Mouse (Mus musculus): ENCODE results near the gene Kcnma1.

Gene Kcnma1

DNA sequence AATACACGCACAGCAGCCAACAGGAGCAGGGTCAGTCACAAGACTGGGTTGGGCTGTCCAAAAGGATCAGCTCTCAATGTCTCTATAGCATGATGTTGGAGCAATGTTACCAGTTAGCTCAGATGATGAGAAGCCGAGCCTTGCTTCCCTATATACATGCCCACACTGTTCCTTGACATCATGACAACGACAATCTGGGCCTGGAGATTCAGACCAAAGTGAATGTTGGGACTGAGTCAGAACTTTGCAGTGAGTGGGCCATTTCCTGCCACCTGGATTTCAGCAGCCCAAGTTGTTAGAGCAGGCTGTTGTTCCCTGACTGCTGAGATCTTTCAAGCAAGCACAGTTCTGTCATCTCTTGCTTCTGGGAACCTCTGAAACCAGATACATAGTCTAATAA lies 347.9 kb downstream of the Kcnma1 start:
- no peak for DNase-seq

- DNase-seq = no peak
These were observed 362.6 kb downstream of the Kcnma1 start for GRCm38 (mm10) chr14:23651682-23652081.

DNA sequence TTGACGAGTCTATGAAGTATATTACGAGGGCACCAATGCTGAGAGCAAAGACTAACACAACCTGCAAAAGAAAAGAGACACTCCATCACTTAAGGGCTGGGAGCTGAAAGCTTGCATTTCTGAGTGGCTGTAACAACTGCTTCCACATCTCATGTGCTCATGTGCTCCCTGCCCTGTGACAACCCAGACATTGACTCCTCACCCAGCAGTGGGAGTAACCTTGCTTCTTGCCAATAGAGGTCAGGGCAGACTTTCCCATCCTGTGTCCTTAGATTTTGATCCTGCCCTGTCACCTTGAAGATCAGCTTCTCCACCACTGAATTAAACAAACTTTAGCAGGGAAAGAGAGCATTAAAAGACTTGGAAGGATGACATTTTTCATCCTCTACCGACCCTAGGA lies 364.2 kb downstream of the Kcnma1 start:
- DNase-seq = no peak

DNA sequence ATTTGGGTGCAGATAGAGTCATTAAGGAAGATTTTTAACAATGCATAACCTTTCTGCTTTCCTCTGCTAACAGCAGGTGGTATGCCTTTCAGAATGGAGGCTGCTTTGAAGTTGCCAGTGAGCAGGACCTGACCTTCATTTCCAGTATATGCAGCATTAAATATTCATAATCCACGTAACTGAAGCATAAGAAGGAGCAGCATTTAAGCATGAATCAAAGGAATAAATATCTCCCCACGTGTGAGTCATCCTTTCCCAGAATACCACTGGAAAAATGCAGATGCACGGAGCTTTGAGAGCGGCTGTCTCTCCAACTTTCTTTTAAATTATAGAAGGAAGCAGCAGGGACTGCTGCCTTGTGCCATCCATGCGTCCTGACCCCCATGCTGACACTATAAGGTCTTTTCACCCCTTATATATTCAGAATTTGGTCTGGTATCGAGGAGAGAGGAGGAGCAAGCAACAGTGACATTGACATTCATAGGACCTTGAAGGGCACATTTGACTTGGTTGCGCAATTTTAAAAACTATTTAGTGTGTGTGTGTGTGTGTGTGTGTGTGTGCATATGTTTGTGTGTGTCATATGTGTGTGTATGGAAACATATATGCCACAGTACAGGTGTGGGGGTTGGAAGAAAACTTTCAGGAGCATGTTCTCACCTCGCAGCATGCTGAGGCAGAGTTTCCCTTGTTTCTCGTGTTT lies 368.8 kb downstream of the Kcnma1 start:
- no peak for DNase-seq

- no peak for DNase-seq
These were observed 371.1 kb downstream of the Kcnma1 start for GRCm38 (mm10) chr14:23643162-23643561.

- no peak for DNase-seq
These were observed 373.6 kb downstream of the Kcnma1 start for GRCm38 (mm10) chr14:23640665-23641064.

- DNase-seq = no peak
These were observed 376.1 kb downstream of the Kcnma1 start for GRCm38 (mm10) chr14:23638078-23638695.

DNA sequence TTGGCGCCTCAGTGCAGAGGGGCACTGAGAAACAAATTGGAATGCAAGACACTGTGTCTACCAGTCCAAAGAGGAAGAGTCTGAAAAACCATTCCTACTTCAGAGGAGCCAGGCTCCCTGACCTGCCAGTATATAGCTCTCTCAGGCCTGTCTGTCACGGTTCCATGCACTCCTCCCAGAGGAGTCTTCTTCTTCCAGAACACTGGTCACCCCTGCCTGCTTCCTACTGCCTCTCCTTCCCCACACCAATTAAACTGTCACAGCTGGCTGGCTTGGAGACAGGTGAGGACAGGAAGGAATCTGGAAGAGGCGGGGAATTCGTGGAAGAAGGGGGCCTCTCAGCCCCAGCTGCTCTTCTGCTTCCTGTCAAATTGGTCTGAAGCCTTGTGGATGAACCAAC lies 378.4 kb downstream of the Kcnma1 start:
- no peak for DNase-seq

GRCm38 (mm10) chr14:23633011-23633595 lies 381.2 kb downstream of the Kcnma1 start:
- DNase-seq = no peak

DNA sequence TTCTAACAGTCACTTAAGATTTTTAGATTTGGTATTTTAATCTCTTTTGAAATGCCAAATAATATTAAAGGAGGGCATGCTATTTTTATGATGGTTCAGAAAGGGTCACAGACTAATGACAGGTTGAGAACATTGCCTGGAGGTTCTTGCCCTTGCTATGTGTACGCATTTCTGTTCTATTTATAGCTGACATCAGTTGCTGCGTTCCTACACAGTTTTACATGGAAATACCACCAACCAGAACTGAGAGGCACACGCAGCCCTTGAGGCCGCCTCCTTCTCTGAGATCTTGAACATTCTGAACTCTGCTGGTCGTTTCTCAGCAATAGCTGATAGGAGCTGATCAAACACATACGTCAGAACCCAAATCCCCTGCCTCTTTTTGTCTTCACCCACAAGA lies 387.4 kb downstream of the Kcnma1 start:
- DNase-seq = no peak

- no peak for DNase-seq
These were observed 388.2 kb downstream of the Kcnma1 start for GRCm38 (mm10) chr14:23626114-23626513.

- DNase-seq = no peak
These were observed 388.9 kb downstream of the Kcnma1 start for GRCm38 (mm10) chr14:23625436-23625835.

DNA sequence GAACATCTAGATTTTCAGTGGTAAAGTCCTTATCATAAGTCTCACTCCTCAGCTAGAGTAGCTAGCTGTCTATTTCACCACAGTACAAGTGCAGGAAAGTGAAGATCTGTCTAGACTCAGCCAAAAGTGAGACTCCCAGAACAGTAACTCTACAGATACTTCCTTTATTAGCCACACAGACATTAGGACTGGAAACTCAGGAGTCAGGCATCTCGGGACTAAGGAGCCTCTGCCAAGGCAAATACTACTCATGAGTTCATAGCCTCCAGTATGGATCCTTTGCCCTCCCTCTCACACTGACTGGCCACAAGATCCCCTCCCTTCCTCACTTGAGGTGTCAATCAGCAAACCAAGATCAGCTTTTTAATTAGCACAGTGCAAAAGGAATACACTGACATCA lies 389.8 kb downstream of the Kcnma1 start:
- DNase-seq = no peak

GRCm38 (mm10) chr14:23620685-23621084 lies 393.6 kb downstream of the Kcnma1 start:
- DNase-seq = no peak

GRCm38 (mm10) chr14:23618973-23619372 lies 395.3 kb downstream of the Kcnma1 start:
- no peak for DNase-seq

- DNase-seq = no peak
These were observed 396.2 kb downstream of the Kcnma1 start for GRCm38 (mm10) chr14:23618081-23618480.

GRCm38 (mm10) chr14:23610054-23610453 lies 404.2 kb downstream of the Kcnma1 start:
- DNase-seq = no peak

- DNase-seq = no peak
These were observed 408.6 kb downstream of the Kcnma1 start for GRCm38 (mm10) chr14:23605740-23606139.

GRCm38 (mm10) chr14:23602937-23603336 lies 411.4 kb downstream of the Kcnma1 start:
- no peak for DNase-seq

GRCm38 (mm10) chr14:23602054-23602453 lies 412.2 kb downstream of the Kcnma1 start:
- DNase-seq = no peak

GRCm38 (mm10) chr14:23594629-23595028 lies 419.7 kb downstream of the Kcnma1 start:
- DNase-seq = no peak

- DNase-seq = no peak
These were observed 421.4 kb downstream of the Kcnma1 start for GRCm38 (mm10) chr14:23592826-23593447.

- DNase-seq = no peak
These were observed 424.4 kb downstream of the Kcnma1 start for GRCm38 (mm10) chr14:23589744-23590481.

Measured in thymus, postnatal 14 days (tissue).